Mouse (Mus musculus) G1E (cell line): ENCODE results near the gene Dgcr8. TPM values are rescaled to one million over a fixed set of nuclear protein-coding genes. Genes with fewer than 3 reads are reported as not detected.
A peak's percentile ranks its signal among the peaks of the same experiment; 100 is the strongest.

Experiments
- ATAC-seq: 2 replicates; pipeline ENCODE4 v1.8.0; 2016; ENCODE audit warnings: mild to moderate bottlenecking; ENCODE audit not compliant: insufficient number of reproducible peaks, poor library complexity, low FRiP score, severe bottlenecking; ENCODE audit errors: extremely low read depth
- DNase-seq: peaks from one replicate; pipeline ENCODE4 v3.0.0; 2012; ENCODE audit warnings: low spot score
- H3K27me3 ChIP-seq: 2 replicates; pipeline ENCODE4 v1.6.1; 2012; ENCODE audit warnings: mild to moderate bottlenecking, low read length, inconsistent platforms; ENCODE audit not compliant: insufficient read depth
- H3K36me3 ChIP-seq: replicated peaks from 2 replicates; pipeline ENCODE3; 2012; ENCODE audit warnings: mild to moderate bottlenecking, inconsistent platforms
- H3K4me1 ChIP-seq: 2 replicates; pipeline ENCODE4 v1.6.1; 2012; ENCODE audit warnings: low read depth, low read length, inconsistent platforms, mixed read lengths; ENCODE audit not compliant: insufficient read depth
- H3K4me3 ChIP-seq: 2 replicates; pipeline ENCODE4 v1.5.1; 2012; ENCODE audit warnings: low read depth, mild to moderate bottlenecking, inconsistent platforms, low read length, moderate library complexity, mixed read lengths
- H3K9me3 ChIP-seq: replicated peaks from 2 replicates; pipeline ENCODE4 v1.6.1; 2012; ENCODE audit warnings: inconsistent platforms
- CTCF ChIP-seq: IDR thresholded peaks from 2 replicates; pipeline ENCODE4 v1.5.1; 2012; ENCODE audit warnings: low read depth, low read length, inconsistent platforms, mixed read lengths
- GATA1 ChIP-seq: IDR thresholded peaks from 2 replicates; pipeline ENCODE4 v1.6.1; 2012; ENCODE audit warnings: borderline replicate concordance, low read length, inconsistent platforms, mixed read lengths
- GATA2 ChIP-seq: IDR thresholded peaks from 2 replicates; pipeline ENCODE4 v1.6.1; 2012; ENCODE audit warnings: low read depth, low read length, inconsistent platforms, borderline replicate concordance
- POLR2AphosphoS5 ChIP-seq: IDR thresholded peaks from 2 replicates; pipeline ENCODE4 v1.6.1; 2012; ENCODE audit warnings: low read depth, low read length, inconsistent platforms; ENCODE audit not compliant: insufficient replicate concordance
- TAL1 ChIP-seq: conservative IDR thresholded peaks from 2 replicates; pipeline ENCODE4 v1.6.1; 2012; ENCODE audit warnings: low read depth, low read length, inconsistent platforms, mixed read lengths
- polyA plus RNA-seq: library from polyadenylated mRNA; stranded (reverse); fragments of >175 nt; gene quantifications from 2 replicates; pipeline ENCODE4 v1.2.3, GENCODE M21; 2012
- total RNA-seq, 2 experiments: library from RNA; stranded (forward) in 1 of 2; stranded (reverse) in 1 of 2; fragments of 200-1000 nt in 1 of 2; fragments of >200 nt in 1 of 2; fragmentation: Nextera tagmentation in 1 of 2; gene quantifications; 2 replicates each; pipeline ENCODE4 v1.2.3; 2014 to 2017

Dgcr8 gene
- total and polyA plus RNA-seq, 3 experiments, result 9.8 to 52.8 (median 52.7) TPM

- peaks cover under 1% of the 10 kb centered on the region; the same call in 1 of the 2 replicates for H3K27me3 ChIP-seq
- H3K36me3 ChIP-seq, result peaks cover 98% of the 10 kb centered on the region
- H3K9me3 ChIP-seq, result no peaks in the 10 kb centered on the region
- DNase-seq (no peak), ATAC-seq (no peak)
- H3K4me3 ChIP-seq, result no peak overlapping the region
- H3K4me1 ChIP-seq, result peaks cover 41% of the 10 kb centered on the region
- no peak for TF ChIP-seq GATA2
These were observed 47.5 kb downstream of the Dgcr8 start for GRCm38 (mm10) chr16:18241581-18241980.

- TF ChIP-seq POLR2AphosphoS5 (0 out of 2 replicates have a peak, but pooled peaks have one; percentile 38), CTCF (no peak)
These were observed 52.2 kb downstream of the Dgcr8 start for GRCm38 (mm10) chr16:18236676-18237501.

GRCm38 (mm10) chr16:18235389-18236065 is 53.5 kb downstream of the Dgcr8 start:
- no peak for DNase-seq
- no peak for ATAC-seq
- H3K4me3 ChIP-seq, result peak overlapping the region; percentile 66; the same call in 1 of the 2 replicates

More at GRCm38 (mm10) chr16:18236676-18237501, 52.2 kb downstream of the Dgcr8 start:
- Histone ChIP-seq H3K9me3 (no peaks in the 10 kb centered on the region), H3K27me3 (peaks cover 35% of the 10 kb centered on the region), H3K4me1 (peaks cover 25% of the 10 kb centered on the region), H3K4me3 (no peak overlapping the region), H3K36me3 (peaks cover 64% of the 10 kb centered on the region)
- ATAC-seq (no peak), DNase-seq (no peak)

GRCm38 (mm10) chr16:18234671-18235388 is 54.2 kb downstream of the Dgcr8 start, which contains the start of gene Zdhhc8:
Zdhhc8 (minus strand) TSS chr16:18235136.
- H3K27me3 ChIP-seq, result peaks cover 51% of the 10 kb centered on the region
- TF ChIP-seq GATA1 (no peak), TAL1 (no peak)
- peak within 1 kb of the TSS; percentile 66 for H3K4me3 ChIP-seq
- H3K4me1 ChIP-seq, result peaks cover 25% of the 10 kb centered on the region
- DNase-seq (no peak), ATAC-seq (no peak)
- no peaks in the 10 kb centered on the region for H3K9me3 ChIP-seq
- H3K36me3 ChIP-seq, result peaks cover 44% of the 10 kb centered on the region

More at GRCm38 (mm10) chr16:18235389-18236065, 53.5 kb downstream of the Dgcr8 start:
- peaks cover 51% of the 10 kb centered on the region for H3K36me3 ChIP-seq
- no peaks in the 10 kb centered on the region for H3K9me3 ChIP-seq
- H3K4me1 ChIP-seq, result peaks cover 25% of the 10 kb centered on the region
- TF ChIP-seq TAL1, result no peak
- no peak for TF ChIP-seq CTCF
- TF ChIP-seq GATA1, result no peak
- TF ChIP-seq GATA2, result no peak
- no peak for TF ChIP-seq POLR2AphosphoS5
- peaks cover 45% of the 10 kb centered on the region for H3K27me3 ChIP-seq

GRCm38 (mm10) chr16:18233919-18234670 is 55.0 kb downstream of the Dgcr8 start:
- H3K9me3 ChIP-seq, result no peaks in the 10 kb centered on the region
- H3K27me3 ChIP-seq, result peaks cover 58% of the 10 kb centered on the region
- H3K4me1 ChIP-seq, result peaks cover 25% of the 10 kb centered on the region
- ATAC-seq (no peak), DNase-seq (no peak)
- H3K4me3 ChIP-seq, result peak overlapping the region; percentile 66
- TF ChIP-seq GATA2 (no peak), GATA1 (no peak), TAL1 (no peak), CTCF (no peak), POLR2AphosphoS5 (no peak)
- peaks cover 38% of the 10 kb centered on the region for H3K36me3 ChIP-seq

- no peak for ATAC-seq
- Histone ChIP-seq H3K4me1 (peaks cover 25% of the 10 kb centered on the region), H3K9me3 (no peaks in the 10 kb centered on the region), H3K27me3 (peaks cover 64% of the 10 kb centered on the region), H3K36me3 (peaks cover 32% of the 10 kb centered on the region), H3K4me3 (no peak overlapping the region)
- no peak for DNase-seq
- TF ChIP-seq TAL1, result no peak
- no peak for TF ChIP-seq CTCF
- no peak for TF ChIP-seq GATA2
- no peak for TF ChIP-seq POLR2AphosphoS5
- TF ChIP-seq GATA1, result no peak
These were observed 55.6 kb downstream of the Dgcr8 start for GRCm38 (mm10) chr16:18233451-18233850.
